Mouse (Mus musculus) embryonic fibroblast, embryonic 13.5 days (primary cell): ENCODE measurements around the gene Arhgef38. TPM values are rescaled to one million over a fixed set of nuclear protein-coding genes. Genes with fewer than 3 reads are reported as not detected.

ENCODE experiments used
- H3K27ac ChIP-seq: 2 replicates; pipeline ENCODE4 v1.5.1; 2012; ENCODE audit warnings: low read length, control low read depth, inconsistent platforms; ENCODE audit not compliant: insufficient read depth
- H3K4me1 ChIP-seq: 2 replicates; pipeline ENCODE4 v1.6.1; 2011; ENCODE audit warnings: low read length; ENCODE audit not compliant: control insufficient read depth, insufficient read depth
- H3K4me3 ChIP-seq: 2 replicates; pipeline ENCODE4 v1.5.1; 2011; ENCODE audit warnings: mild to moderate bottlenecking, control low read depth, low read length; ENCODE audit not compliant: insufficient read depth
- CTCF ChIP-seq: IDR thresholded peaks from 2 replicates; pipeline ENCODE4 v1.5.1; 2011; ENCODE audit warnings: mild to moderate bottlenecking, control low read depth, low read length, moderate library complexity, borderline replicate concordance; ENCODE audit not compliant: insufficient read depth
- POLR2A ChIP-seq: IDR thresholded peaks from 2 replicates; pipeline ENCODE4 v1.6.1; 2011; ENCODE audit warnings: low read depth, mild to moderate bottlenecking, control low read depth, low read length, moderate library complexity
- polyA plus RNA-seq: library from polyadenylated mRNA; stranded (reverse); fragments of >200 nt; gene quantifications from 2 replicates; pipeline ENCODE4 v1.2.4, GENCODE M21; 2011; ENCODE audit warnings: low read depth; ENCODE audit not compliant: missing spikeins, insufficient read length

The Arhgef38 gene
- polyA plus RNA-seq, 1 experiment, result not detected

GRCm38 (mm10) chr3:133218501-133218900 lies 16.2 kb downstream of the Arhgef38 start:
- H3K4me1 ChIP-seq, result no peaks in the 10 kb centered on the region
- no peak overlapping the region for H3K4me3 ChIP-seq
- H3K27ac ChIP-seq, result no peak overlapping the region
- TF ChIP-seq CTCF, result no peak
- no peak for TF ChIP-seq POLR2A

GRCm38 (mm10) chr3:133215198-133215819 lies 19.4 kb downstream of the Arhgef38 start:
- no peak overlapping the region for H3K4me3 ChIP-seq
- H3K27ac ChIP-seq, result no peak overlapping the region
- H3K4me1 ChIP-seq, result no peaks in the 10 kb centered on the region
- TF ChIP-seq CTCF (no peak), POLR2A (no peak)

GRCm38 (mm10) chr3:133213434-133214114 lies 21.2 kb downstream of the Arhgef38 start:
- H3K4me1 ChIP-seq, result no peaks in the 10 kb centered on the region
- H3K27ac ChIP-seq, result no peak overlapping the region
- TF ChIP-seq POLR2A, result no peak
- no peak for TF ChIP-seq CTCF
- H3K4me3 ChIP-seq, result no peak overlapping the region

- no peaks in the 10 kb centered on the region for H3K4me1 ChIP-seq
- H3K4me3 ChIP-seq, result no peak overlapping the region
- H3K27ac ChIP-seq, result no peak overlapping the region
- TF ChIP-seq CTCF (no peak), POLR2A (no peak)
Observed at GRCm38 (mm10) chr3:133211324-133211723, 23.4 kb downstream of the Arhgef38 start.

GRCm38 (mm10) chr3:133203713-133204112 lies 31.0 kb downstream of the Arhgef38 start:
- TF ChIP-seq CTCF (no peak), POLR2A (no peak)

GRCm38 (mm10) chr3:133202171-133202570 lies 32.6 kb downstream of the Arhgef38 start:
- TF ChIP-seq POLR2A, result no peak
- TF ChIP-seq CTCF, result no peak
- Histone ChIP-seq H3K4me1 (no peaks in the 10 kb centered on the region), H3K4me3 (no peak overlapping the region), H3K27ac (no peak overlapping the region)

More at GRCm38 (mm10) chr3:133203713-133204112, 31.0 kb downstream of the Arhgef38 start:
- H3K4me3 ChIP-seq, result no peak overlapping the region
- no peak overlapping the region for H3K27ac ChIP-seq
- no peaks in the 10 kb centered on the region for H3K4me1 ChIP-seq

- TF ChIP-seq POLR2A, result no peak
- no peak for TF ChIP-seq CTCF
- Histone ChIP-seq H3K27ac (no peak overlapping the region), H3K4me1 (no peaks in the 10 kb centered on the region), H3K4me3 (no peak overlapping the region)
Observed at GRCm38 (mm10) chr3:133188930-133189329, 45.8 kb downstream of the Arhgef38 start.

- Histone ChIP-seq H3K4me1 (no peaks in the 10 kb centered on the region), H3K27ac (no peak overlapping the region), H3K4me3 (no peak overlapping the region)
- TF ChIP-seq POLR2A (no peak), CTCF (no peak)
Observed at GRCm38 (mm10) chr3:133187524-133187923, 47.2 kb downstream of the Arhgef38 start.

- TF ChIP-seq POLR2A (no peak), CTCF (no peak)
- no peak overlapping the region for H3K4me3 ChIP-seq
- no peak overlapping the region for H3K27ac ChIP-seq
- no peaks in the 10 kb centered on the region for H3K4me1 ChIP-seq
Observed at GRCm38 (mm10) chr3:133176033-133176750, 58.6 kb downstream of the Arhgef38 start.

- Histone ChIP-seq H3K4me3 (no peak overlapping the region), H3K27ac (no peak overlapping the region), H3K4me1 (no peaks in the 10 kb centered on the region)
- TF ChIP-seq POLR2A, result no peak
Observed at GRCm38 (mm10) chr3:133172291-133172690, 62.5 kb downstream of the Arhgef38 start.
